24 mouse cellular contexts compared by ENCODE assay signal in the genomic region with DNA sequence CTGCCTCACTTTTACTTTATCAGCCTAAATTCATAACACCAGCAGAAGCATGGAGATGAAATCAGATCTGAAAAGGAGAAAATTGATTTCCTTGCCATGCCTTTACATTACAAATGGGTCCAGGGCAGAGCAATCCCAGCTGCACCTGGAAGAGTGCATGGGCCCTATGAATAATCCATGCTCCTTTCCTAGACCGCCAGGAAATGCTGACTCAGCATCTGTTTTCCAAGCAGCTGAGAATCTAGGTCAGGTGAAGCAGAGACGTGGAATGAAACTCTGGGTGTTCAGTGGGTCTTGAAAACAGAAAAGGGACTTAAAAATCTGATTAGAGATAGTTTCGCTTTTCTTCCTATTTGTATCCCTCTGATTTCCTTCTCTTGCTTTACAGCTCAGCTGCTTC.
A peak's percentile ranks its signal among the peaks of the same experiment; 100 is the strongest.
DNase-seq lines count a peak whose midpoint lies in the region; ATAC-seq and TF ChIP-seq lines count a peak whose summit lies in the region.
"Had no signal": no experiment of that assay in that cellular context is flagged by ENCODE, and none has a peak within 500 bp of the region (broad histone marks: within the 10 kb centered on the region; RNA-seq: fewer than 3 reads in every experiment).

No protein-coding gene starts in this region.

- H3K36me3 ChIP-seq in hindbrain, postnatal 0 days (ENCODE audit: insufficient read depth, low read length): no peaks in the 10 kb centered on the region
- no peaks in the 10 kb centered on the region for H3K36me3 ChIP-seq in hindbrain, embryonic 12.5 days
- H3K36me3 ChIP-seq: G1E; liver, embryonic 13.5 days; lung, embryonic 15.5 days; midbrain, embryonic 12.5 days had no signal

- H3K9me3 ChIP-seq in hindbrain, postnatal 0 days (ENCODE audit: low read length): no peaks in the 10 kb centered on the region
- no peaks in the 10 kb centered on the region for H3K9me3 ChIP-seq in hindbrain, embryonic 12.5 days (replicated peaks)
- H3K9me3 ChIP-seq: liver, embryonic 13.5 days; lung, embryonic 15.5 days; midbrain, embryonic 12.5 days had no signal

- DNase-seq in cerebellum, postnatal 14 days: peak; percentile 1 to 3
- no peak for DNase-seq in cerebellum, adult 2 months
- peak; percentile 45 for DNase-seq in hindbrain, postnatal 0 days (ENCODE audit: low spot score)
- peak; percentile 17 to 18 for DNase-seq in right cerebral cortex, postnatal 10 days (ENCODE audit: low spot score in 2 of 2)
- DNase-seq in right cerebral cortex, postnatal 4 days: no peak
- no peak for DNase-seq in heart, postnatal 36 days
- DNase-seq in MN1 (ENCODE audit: low spot score): no peak
- DNase-seq: adrenal gland, postnatal 36 days; cerebellum, adult 8-10 months; gastrocnemius, postnatal 25 days; heart, adult 2 months; heart, postnatal 4 days; kidney, adult 18-20 months; kidney, postnatal 10 days; layer of hippocampus, postnatal 36 days; liver, embryonic 13.5 days; lung, postnatal 4 days; thymus, postnatal 25 days had no signal

- no peak overlapping the region for H3K4me2 ChIP-seq in hindbrain, postnatal 0 days (ENCODE audit: low read depth, low read length)
- H3K4me2 ChIP-seq in hindbrain, embryonic 12.5 days (replicated peaks): no peak overlapping the region
- H3K4me2 ChIP-seq: liver, embryonic 13.5 days; lung, embryonic 15.5 days; midbrain, embryonic 12.5 days had no signal

- WGBS in cerebellum, adult 2 months: 63% methylated on average over 3 of the region's 3 CpGs
- WGBS in hindbrain, postnatal 0 days: 69% methylated on average over 3 of the region's 3 CpGs
- WGBS in hindbrain, embryonic 12.5 days: 75% methylated on average over 3 of the region's 3 CpGs

- no peak overlapping the region for H3K9ac ChIP-seq in hindbrain, postnatal 0 days (replicated peaks; ENCODE audit: low read length)
- no peak overlapping the region for H3K9ac ChIP-seq in hindbrain, embryonic 12.5 days
- H3K9ac ChIP-seq: liver, embryonic 13.5 days; lung, embryonic 15.5 days; midbrain, embryonic 12.5 days had no signal

- no peak overlapping the region for H3K4me3 ChIP-seq in cerebellum, adult 2 months (replicated peaks; ENCODE audit: insufficient read depth, low read depth, low read length)
- no peak overlapping the region for H3K4me3 ChIP-seq in hindbrain, postnatal 0 days (ENCODE audit: low read length)
- H3K4me3 ChIP-seq in hindbrain, embryonic 12.5 days: no peak overlapping the region
- H3K4me3 ChIP-seq: heart, adult 2 months; layer of hippocampus, adult 2 months; liver, embryonic 13.5 days; lung, embryonic 15.5 days; midbrain, embryonic 12.5 days; myocyte had no signal

- no peaks in the 10 kb centered on the region for H3K27me3 ChIP-seq in cerebellum, adult 2 months (ENCODE audit: control insufficient read depth, insufficient read depth, low read length)
- no peaks in the 10 kb centered on the region for H3K27me3 ChIP-seq in hindbrain, postnatal 0 days (ENCODE audit: insufficient read depth, low read length)
- H3K27me3 ChIP-seq in hindbrain, embryonic 12.5 days: no peaks in the 10 kb centered on the region
- H3K27me3 ChIP-seq: liver, embryonic 13.5 days; lung, embryonic 15.5 days; midbrain, embryonic 12.5 days had no signal

- H3K4me1 ChIP-seq in cerebellum, adult 2 months (ENCODE audit: control insufficient read depth, insufficient read depth, low read length): no peaks in the 10 kb centered on the region
- no peaks in the 10 kb centered on the region for H3K4me1 ChIP-seq in hindbrain, postnatal 0 days (ENCODE audit: insufficient read depth, low read length)
- no peaks in the 10 kb centered on the region for H3K4me1 ChIP-seq in hindbrain, embryonic 12.5 days
- H3K4me1 ChIP-seq: liver, embryonic 13.5 days; lung, embryonic 15.5 days; midbrain, embryonic 12.5 days had no signal

- intact Hi-C loops in heart, postnatal 36 days (cut with DNase I): no loop called here

- TF ChIP-seq POLR2A in cerebellum, adult 2 months (IDR thresholded peaks at IDR 0.05; ENCODE audit: borderline replicate concordance, insufficient read depth, low read length): no peak

- no peak for TF ChIP-seq CTCF in cerebellum, adult 2 months (IDR thresholded peaks at IDR 0.05; ENCODE audit: borderline replicate concordance, insufficient read depth, low read depth, low read length)
- TF ChIP-seq CTCF in hindbrain, postnatal 0 days (IDR thresholded peaks at IDR 0.05; ENCODE audit: low read depth): no peak

- ATAC-seq in hindbrain, postnatal 0 days: no peak
- no peak for ATAC-seq in hindbrain, embryonic 12.5 days (ENCODE audit: low FRiP score)

- H3K27ac ChIP-seq in cerebellum, adult 2 months (ENCODE audit: insufficient read depth, low read length): no peak overlapping the region
- no peak overlapping the region for H3K27ac ChIP-seq in hindbrain, postnatal 0 days
- no peak overlapping the region for H3K27ac ChIP-seq in hindbrain, embryonic 12.5 days
- H3K27ac ChIP-seq: heart, adult 2 months; layer of hippocampus, adult 2 months; liver, embryonic 13.5 days; lung, embryonic 15.5 days; midbrain, embryonic 12.5 days had no signal

Comparison
In these comparisons a context has a peak if more than half of its experiments do, and no peak if none do; other contexts are left out.
1. DNase-seq: peak in cerebellum, postnatal 14 days (2 of 2), hindbrain, postnatal 0 days (single experiment) and right cerebral cortex, postnatal 10 days (2 of 2); none in cerebellum, adult 2 months (0 of 2), right cerebral cortex, postnatal 4 days (single experiment), heart, postnatal 36 days (0 of 2) and MN1 (single experiment).